Mouse (Mus musculus): ENCODE results near the gene Dnaja2.

The Dnaja2 gene

DNA sequence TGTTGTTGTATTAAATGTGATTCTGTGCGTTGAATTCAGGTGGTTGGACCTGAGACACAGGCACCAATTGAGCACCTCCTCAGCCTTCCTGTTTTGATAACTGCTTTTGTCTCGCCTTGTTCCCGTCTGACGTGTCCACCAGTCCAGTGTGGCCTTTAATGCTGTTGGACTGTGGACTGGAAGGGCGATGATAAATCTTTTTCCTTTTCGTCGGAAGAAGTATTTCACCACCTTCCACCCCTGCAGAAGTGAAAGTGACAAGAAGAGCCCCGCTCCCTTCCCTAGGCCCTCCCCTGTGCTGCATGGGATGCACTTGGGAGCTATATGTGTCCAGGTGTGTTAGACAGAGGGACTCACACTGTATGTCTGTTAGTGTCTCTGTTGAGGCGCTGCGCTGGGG is 54.7 kb downstream of the Dnaja2 start:
- no peak for DNase-seq

DNA sequence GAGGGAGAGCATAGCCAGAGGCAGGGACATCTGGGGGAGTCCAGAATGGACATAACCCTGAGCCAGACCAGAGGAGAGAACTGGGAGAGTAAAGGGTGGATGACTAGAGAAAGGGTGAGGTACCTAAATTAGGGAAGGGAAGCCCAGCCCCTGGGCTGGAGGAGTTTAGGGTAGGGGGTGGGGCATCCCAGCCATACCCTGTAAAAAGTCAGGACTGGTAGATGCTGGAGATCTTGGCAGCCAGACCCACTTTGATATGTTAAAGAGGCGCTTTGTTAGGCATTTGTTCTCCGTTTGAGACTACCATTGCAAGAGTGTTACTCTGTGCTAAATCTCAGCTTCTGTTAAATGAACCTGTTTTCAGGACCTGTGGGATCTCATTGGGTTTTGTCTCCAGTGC is 56.6 kb downstream of the Dnaja2 start:
- no peak for DNase-seq

DNA sequence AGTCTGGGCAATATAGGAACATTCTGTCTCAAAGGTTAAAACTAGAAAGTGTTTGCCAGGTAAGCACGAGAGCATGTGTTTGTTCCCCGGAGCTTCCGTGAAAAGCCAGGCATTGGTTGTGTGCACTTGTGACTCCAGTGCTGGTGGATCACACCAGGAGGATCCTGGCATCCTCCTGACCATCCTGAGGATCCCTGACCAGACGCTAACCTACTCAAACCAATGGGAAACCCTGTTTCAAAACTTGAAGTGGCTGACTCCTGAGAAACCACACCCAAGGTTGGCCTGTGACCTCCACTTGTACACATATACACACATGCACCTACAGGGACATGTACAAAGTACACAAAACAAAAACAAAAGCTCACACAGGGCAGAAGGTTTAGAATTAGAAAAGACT is 58.4 kb downstream of the Dnaja2 start:
- no peak for DNase-seq

DNA sequence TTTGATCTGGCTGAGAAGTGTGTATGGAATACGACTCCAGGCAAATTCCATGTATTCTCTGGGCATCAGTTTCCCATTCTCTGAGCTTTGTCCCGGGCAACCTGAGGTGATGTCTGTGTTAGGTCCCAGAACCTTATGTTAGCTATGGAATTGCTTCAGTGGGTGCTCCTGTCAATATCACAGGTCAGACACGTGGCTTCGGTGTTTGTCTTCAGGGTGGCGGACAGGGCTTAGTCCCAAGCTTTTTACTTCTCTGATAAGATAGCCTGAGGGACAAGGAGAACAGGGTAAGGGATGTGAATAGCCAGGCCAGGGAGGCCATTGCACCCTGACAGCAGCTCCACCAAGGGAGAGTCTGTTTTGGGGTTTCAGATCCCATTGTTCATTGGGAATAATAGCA is 59.0 kb downstream of the Dnaja2 start:
- DNase-seq = no peak

DNA sequence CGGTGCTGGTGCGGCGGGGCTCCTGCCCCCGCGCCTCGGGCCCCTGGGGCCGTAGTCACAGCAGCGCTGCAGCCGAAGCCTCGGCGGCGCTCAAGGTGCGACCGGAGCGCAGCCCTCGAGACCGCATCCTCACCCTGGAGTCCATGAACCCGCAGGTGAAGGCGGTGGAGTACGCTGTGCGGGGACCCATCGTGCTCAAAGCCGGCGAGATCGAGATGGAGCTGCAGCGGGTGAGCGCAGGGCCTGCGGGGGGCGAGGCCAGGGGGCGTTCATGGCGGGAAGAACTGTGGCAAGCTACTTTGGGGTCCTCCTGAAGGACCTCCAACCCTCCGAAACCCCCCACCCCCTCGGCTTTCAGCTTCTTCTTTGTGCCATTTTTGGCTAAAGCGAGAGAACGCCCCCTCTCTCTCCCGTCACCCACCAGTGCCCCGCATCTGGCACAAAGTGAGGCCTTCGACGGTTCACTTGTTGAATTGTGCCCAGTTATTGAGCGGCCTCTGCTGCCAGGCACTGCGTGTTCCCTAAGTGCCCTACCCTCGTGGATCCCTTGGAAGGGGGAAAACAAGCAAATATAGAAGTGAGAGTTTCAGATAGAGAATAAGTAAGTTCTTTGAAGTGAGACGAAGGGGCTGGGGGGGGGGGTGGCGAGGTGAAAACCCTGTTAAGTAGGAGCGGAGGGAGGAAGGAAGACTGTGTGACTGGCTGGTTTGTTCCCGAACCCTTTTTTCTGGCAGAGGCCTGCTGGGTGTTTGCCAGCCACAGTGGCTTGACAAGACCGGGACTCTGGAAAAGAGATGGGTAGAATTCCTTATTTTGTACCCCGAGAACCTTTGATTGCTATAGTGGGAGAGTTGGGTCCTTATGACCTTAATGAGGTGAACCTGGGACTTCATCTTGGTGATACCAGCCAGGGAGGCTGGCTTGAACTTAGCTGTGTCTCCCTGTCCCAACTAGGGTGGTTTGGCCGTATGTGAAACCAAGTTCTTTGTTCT is 61.9 kb downstream of the Dnaja2 start:
- DNase-seq = peak; percentile 36

DNA sequence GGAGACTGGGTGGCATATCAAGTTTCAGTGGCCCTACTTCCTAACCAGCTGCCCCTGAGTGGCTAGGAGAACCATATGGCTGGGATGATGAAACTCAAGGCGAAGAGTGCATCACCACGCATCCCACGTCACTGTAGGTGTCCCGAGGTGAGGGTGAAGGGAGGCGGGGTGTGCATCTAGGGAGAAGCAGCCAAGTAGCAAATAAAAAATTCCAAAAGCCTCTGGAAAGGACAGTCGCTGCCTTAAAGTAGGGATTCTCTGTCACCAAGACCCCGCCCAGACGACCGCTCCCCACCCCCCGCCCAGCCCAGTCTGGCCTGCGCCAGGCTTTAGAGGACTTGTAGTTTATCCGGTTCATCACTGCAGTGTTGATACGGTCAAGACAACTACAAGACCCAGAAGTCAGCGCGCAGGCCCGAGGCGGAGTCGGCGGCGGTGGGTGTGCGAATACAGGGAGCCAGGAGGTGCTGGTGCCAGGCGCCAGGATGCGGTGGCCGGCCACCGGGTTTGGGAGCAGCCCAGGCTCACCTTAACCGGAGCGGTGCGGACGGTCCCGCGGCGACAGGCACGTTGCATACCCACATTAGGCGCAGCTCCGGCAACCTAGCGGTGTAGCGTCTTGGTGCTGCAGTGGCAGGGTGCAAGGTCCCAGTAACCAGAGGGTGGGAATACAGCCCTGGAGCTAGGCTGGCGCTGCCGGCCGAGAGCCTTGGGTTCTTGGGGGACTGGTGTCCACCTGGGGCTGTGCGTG is 62.8 kb downstream of the Dnaja2 start, which contains the start of gene Gpt2:
Gpt2 (plus strand) TSS at position 452 of the 751 bp plus-strand sequence.
- DNase-seq = peak; percentile 95

DNA sequence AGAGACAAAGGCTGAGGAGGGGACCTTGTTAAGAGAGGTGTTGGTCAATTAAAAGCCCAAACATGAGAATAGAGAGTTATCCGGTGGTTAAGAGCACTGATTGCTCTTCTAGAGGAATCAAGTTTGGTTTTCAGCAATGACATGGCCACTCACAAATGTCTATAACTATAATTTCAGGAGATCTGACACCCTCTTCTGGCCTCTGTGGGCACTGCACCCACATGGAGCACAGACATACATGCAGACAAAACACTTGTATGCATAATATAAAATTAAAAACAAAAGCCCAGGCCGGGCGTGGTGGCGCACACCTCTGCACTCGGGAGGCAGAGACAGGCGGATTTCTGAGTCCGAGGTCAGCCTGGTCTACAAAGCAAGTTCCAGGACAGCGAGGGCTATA is 65.6 kb downstream of the Dnaja2 start:
- DNase-seq = no peak

DNA sequence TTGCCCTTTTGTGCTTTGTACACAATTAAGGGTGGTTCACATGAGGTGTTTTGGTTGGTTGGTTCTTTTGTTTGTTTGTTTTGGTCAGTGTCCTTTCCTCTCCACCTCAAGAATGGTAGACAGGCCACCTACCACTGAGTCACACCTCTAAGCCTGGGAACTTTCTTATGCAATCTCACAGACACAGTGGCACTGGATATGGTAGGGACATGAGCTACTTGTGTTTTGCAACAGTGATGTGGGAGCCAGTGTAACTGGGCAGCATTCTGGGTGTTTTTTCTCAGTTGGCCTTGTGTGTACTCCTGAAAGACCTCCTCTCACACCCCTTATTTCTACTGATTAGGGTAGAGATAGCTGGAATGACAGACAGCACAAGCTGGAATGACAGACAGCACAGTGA is 66.5 kb downstream of the Dnaja2 start:
- DNase-seq = no peak

DNA sequence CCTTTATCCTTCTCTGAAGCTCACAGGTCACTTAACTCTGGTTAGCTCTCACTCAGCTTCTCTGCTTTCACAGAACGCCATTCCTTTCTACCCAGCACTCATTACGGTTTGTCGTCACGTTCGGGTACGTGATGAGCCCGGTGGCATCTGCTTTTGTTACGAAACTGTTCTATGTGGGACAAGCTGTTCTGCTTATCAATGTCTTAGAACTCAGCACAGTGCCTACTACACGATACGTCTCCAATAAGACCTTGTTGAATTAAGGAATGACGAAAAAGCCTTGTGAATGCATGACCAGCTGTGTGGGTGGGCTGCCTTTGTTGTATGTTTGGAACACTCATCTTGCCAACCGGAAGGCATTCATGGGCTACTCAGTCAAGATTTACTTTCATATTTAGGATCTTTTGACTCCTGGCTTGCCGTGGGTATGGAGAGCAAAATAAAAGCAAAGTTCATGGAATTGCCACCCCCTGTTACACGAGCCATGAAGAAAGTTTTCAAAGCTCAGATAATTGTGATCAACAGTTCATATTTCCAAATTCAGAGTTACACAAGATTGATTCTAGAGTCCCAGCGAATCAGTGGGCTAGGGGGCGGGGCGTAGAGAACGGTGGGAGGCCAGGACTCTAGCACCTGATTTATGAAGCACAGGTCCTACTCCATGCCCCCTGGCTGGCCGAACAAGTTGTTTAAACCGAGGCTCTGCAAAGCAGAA is 67.1 kb downstream of the Dnaja2 start:
- no peak for DNase-seq

All from retina, postnatal 1 day (tissue).